Mouse (Mus musculus): Measurements from ENCODE around the gene Dctn2. TPM values are rescaled to one million over a fixed set of nuclear protein-coding genes. Genes with fewer than 3 reads are reported as not detected.

Gene Dctn2
- polyA plus RNA-seq, 1 experiment from 2014 or later = 320 TPM

GRCm38 (mm10) chr10:127265727-127266111 lies 449 bp upstream of the Dctn2 start:
- 28% methylated on average over 4 of the region's 4 CpGs for WGBS
- peak overlapping the region; percentile 91 for H3K27ac ChIP-seq (replicated peaks)
- peak overlapping the region; percentile 100; the same call in 1 of the 2 replicates for H3K9ac ChIP-seq (replicated peaks)
- peaks cover 60% of the 10 kb centered on the region for H3K4me1 ChIP-seq
- peak overlapping the region; percentile 100 for H3K4me3 ChIP-seq
- ATAC-seq (replicated peaks) = no peak
- H3K9me3 ChIP-seq = no peaks in the 10 kb centered on the region
- peaks cover 3% of the 10 kb centered on the region; the same call in 1 of the 2 replicates for H3K27me3 ChIP-seq
- H3K36me3 ChIP-seq = peaks cover 20% of the 10 kb centered on the region
- peak overlapping the region; percentile 85 for H3K4me2 ChIP-seq (replicated peaks)

GRCm38 (mm10) chr10:127267318-127267717 lies 1.1 kb downstream of the Dctn2 start:
- Histone ChIP-seq H3K4me3 (peak overlapping the region; percentile 100), H3K27me3 (peaks cover 3% of the 10 kb centered on the region; the same call in 1 of the 2 replicates)

DNA sequence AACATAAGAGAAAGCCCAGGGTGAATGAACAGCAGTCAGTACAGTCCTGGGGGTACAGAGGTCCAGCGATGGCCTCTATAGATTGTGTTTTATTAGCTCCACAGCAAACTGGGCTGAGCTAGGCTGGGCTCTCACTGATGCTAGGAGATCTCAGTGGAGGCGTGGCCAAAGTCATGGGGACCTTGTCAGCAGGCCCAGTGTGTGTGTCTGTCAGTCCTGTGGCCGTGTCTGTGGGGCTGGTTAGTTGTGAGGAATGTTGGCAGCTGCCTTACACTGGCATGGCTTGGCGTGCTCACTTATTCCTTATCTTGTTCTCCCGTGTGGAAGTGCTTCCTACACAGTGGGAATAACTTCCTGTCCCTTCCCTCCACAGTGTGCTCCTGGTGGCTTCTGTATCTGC lies 2.2 kb downstream of the Dctn2 start:
- Histone ChIP-seq H3K9ac (replicated peaks) (no peak overlapping the region), H3K27ac (replicated peaks) (no peak overlapping the region), H3K4me1 (peaks cover 40% of the 10 kb centered on the region), H3K4me2 (replicated peaks) (no peak overlapping the region), H3K4me3 (no peak overlapping the region), H3K9me3 (no peaks in the 10 kb centered on the region), H3K36me3 (peaks cover 45% of the 10 kb centered on the region), H3K27me3 (peaks cover 3% of the 10 kb centered on the region; the same call in 1 of the 2 replicates)
- no peak for ATAC-seq (replicated peaks)
- WGBS = 92% methylated on average over 5 of the region's 5 CpGs

More at GRCm38 (mm10) chr10:127267318-127267717, 1.1 kb downstream of the Dctn2 start:
- Histone ChIP-seq H3K9me3 (no peaks in the 10 kb centered on the region), H3K36me3 (peaks cover 34% of the 10 kb centered on the region), H3K9ac (replicated peaks) (peak overlapping the region; percentile 100), H3K27ac (replicated peaks) (peak overlapping the region; percentile 91), H3K4me1 (peaks cover 46% of the 10 kb centered on the region), H3K4me2 (replicated peaks) (peak overlapping the region; percentile 85)
- ATAC-seq (replicated peaks) = no peak
- WGBS = 70% methylated on average over 5 of the region's 5 CpGs

- Histone ChIP-seq H3K4me1 (peaks cover 37% of the 10 kb centered on the region), H3K4me3 (no peak overlapping the region), H3K27ac (replicated peaks) (no peak overlapping the region), H3K36me3 (peaks cover 46% of the 10 kb centered on the region), H3K9me3 (no peaks in the 10 kb centered on the region), H3K4me2 (replicated peaks) (no peak overlapping the region), H3K9ac (replicated peaks) (no peak overlapping the region), H3K27me3 (peaks cover 3% of the 10 kb centered on the region; the same call in 1 of the 2 replicates)
- no peak for ATAC-seq (replicated peaks)
- WGBS = 87% methylated on average over 12 of the region's 12 CpGs
Measured at GRCm38 (mm10) chr10:127269036-127269435, 2.9 kb downstream of the Dctn2 start.

DNA sequence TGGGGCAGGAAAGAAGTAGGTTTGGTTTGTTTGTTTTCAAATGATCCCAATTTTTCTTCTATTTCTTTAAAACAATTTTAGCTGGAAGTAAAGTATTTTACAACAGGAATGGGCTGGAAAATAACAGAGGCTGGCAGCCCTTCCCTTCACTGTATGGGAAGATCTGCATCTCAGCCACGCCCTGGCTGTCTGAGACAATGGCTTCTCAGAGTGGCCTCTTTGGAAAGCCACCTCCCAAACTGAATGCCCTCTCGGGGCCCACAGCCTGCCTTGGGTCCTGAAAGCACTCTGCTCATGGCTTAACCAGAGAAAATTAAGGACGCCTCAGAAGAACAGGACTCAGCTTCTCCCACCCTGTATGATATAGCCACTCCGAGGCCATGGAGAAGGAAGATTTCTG lies 3.7 kb downstream of the Dctn2 start:
- Histone ChIP-seq H3K4me3 (no peak overlapping the region), H3K4me1 (peaks cover 37% of the 10 kb centered on the region), H3K27me3 (no peaks in the 10 kb centered on the region), H3K27ac (replicated peaks) (no peak overlapping the region), H3K36me3 (peaks cover 54% of the 10 kb centered on the region), H3K4me2 (replicated peaks) (no peak overlapping the region), H3K9ac (replicated peaks) (no peak overlapping the region), H3K9me3 (no peaks in the 10 kb centered on the region)
- WGBS = 78% methylated on average over 4 of the region's 4 CpGs
- no peak for ATAC-seq (replicated peaks)

DNA sequence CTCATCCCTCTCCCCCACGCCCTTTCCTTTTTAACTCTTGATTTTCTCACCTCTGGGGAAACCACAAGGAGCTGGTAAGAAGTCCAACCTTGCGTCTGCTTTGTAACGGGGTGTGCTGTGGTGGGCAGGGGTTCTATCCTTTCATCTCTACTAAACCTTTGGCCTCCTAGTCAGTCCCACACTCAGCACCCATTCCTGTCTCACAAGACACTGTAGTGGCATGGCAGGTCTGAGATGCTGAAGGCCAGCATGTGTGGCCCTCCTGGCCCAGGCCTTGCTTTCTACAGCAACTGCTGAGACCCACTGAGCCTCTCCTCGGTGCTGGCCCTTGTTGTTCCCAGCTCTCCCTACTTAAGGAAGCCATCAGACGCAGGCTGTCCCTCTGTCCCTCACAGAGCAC lies 6.2 kb downstream of the Dctn2 start:
- Histone ChIP-seq H3K4me2 (replicated peaks) (no peak overlapping the region), H3K27me3 (no peaks in the 10 kb centered on the region), H3K4me1 (peaks cover 27% of the 10 kb centered on the region), H3K36me3 (peaks cover 78% of the 10 kb centered on the region), H3K9ac (replicated peaks) (no peak overlapping the region), H3K4me3 (no peak overlapping the region), H3K27ac (replicated peaks) (no peak overlapping the region), H3K9me3 (no peaks in the 10 kb centered on the region)
- no peak for ATAC-seq (replicated peaks)
- WGBS = 86% methylated on average over 5 of the region's 5 CpGs

GRCm38 (mm10) chr10:127274261-127275022 lies 8.3 kb downstream of the Dctn2 start:
- Histone ChIP-seq H3K4me2 (replicated peaks) (no peak overlapping the region), H3K4me1 (peaks cover 7% of the 10 kb centered on the region; the same call in 1 of the 2 replicates), H3K27me3 (no peaks in the 10 kb centered on the region), H3K9me3 (no peaks in the 10 kb centered on the region), H3K4me3 (no peak overlapping the region), H3K36me3 (peaks cover 86% of the 10 kb centered on the region), H3K9ac (replicated peaks) (no peak overlapping the region), H3K27ac (replicated peaks) (no peak overlapping the region)
- no peak for ATAC-seq (replicated peaks)
- WGBS = 88% methylated on average over 11 of the region's 11 CpGs

DNA sequence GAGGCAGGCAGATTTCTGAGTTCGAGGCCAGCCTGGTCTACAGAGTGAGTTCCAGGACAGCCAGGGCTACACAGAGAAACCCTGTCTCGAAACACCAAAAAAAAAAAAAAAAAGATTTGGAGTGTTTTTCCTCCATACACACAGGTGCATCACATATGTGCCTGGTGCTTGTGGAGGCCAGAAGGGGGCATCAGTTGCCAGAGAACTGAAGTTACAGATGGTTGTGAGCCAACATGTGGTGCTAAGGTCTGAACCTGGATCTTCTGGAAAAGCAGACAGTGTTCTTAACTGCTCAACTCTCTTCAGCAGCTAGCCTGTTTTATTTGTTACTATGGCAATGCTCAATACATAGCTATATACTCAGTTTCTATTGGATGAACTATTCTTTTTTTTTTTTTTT lies 13.6 kb downstream of the Dctn2 start:
- Histone ChIP-seq H3K9ac (replicated peaks) (no peak overlapping the region), H3K36me3 (peaks cover 95% of the 10 kb centered on the region), H3K27me3 (no peaks in the 10 kb centered on the region), H3K4me2 (replicated peaks) (no peak overlapping the region), H3K9me3 (no peaks in the 10 kb centered on the region), H3K27ac (replicated peaks) (no peak overlapping the region), H3K4me3 (no peak overlapping the region), H3K4me1 (no peaks in the 10 kb centered on the region)
- no peak for ATAC-seq (replicated peaks)
- WGBS = 93% methylated on average over 2 of the region's 2 CpGs

GRCm38 (mm10) chr10:127281316-127281715 lies 15.1 kb downstream of the Dctn2 start:
- H3K36me3 ChIP-seq = peaks cover 91% of the 10 kb centered on the region
- H3K27ac ChIP-seq (replicated peaks) = no peak overlapping the region
- no peak overlapping the region for H3K4me2 ChIP-seq (replicated peaks)
- H3K9me3 ChIP-seq = no peaks in the 10 kb centered on the region
- H3K4me3 ChIP-seq = no peak overlapping the region
- no peak overlapping the region for H3K9ac ChIP-seq (replicated peaks)
- H3K4me1 ChIP-seq = peaks cover 8% of the 10 kb centered on the region
- no peak for ATAC-seq (replicated peaks)
- WGBS = 83% methylated on average over 8 of the region's 8 CpGs
- H3K27me3 ChIP-seq = no peaks in the 10 kb centered on the region

DNA sequence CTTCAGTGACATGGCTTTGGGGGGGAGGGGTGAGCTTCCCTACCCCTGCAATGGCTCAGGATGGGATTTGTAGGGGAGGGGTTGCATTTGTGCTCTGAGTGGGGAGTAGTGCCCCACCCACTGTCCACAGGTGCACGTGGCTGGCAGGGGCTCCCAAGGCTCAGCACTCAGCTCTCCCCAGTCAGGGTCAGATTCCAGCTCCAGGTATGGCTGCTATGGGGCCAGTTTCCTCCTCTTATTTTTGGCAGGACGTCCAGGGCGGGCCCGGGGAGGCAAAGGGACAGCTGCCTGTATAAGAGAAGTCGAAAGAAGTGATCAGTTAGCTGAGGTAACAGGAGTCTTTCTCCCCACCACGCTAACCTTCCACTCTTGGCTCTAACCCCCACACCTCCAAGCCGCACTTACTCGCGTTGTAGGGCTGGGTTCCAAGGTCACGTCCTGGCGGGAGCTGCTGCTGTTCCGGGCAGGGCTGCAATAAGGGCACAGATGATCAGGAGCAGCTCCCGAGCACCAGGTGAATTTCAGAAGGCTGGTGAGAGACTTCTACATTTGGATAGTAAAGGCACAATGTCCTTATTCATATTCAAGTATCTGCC lies 16.6 kb downstream of the Dctn2 start:
- ATAC-seq (replicated peaks) = no peak
- no peak overlapping the region for H3K9ac ChIP-seq (replicated peaks)
- no peak overlapping the region for H3K4me3 ChIP-seq
- H3K36me3 ChIP-seq = peaks cover 80% of the 10 kb centered on the region
- 85% methylated on average over 13 of the region's 13 CpGs for WGBS
- no peaks in the 10 kb centered on the region for H3K9me3 ChIP-seq
- H3K4me2 ChIP-seq (replicated peaks) = no peak overlapping the region
- H3K27me3 ChIP-seq = no peaks in the 10 kb centered on the region
- no peak overlapping the region for H3K27ac ChIP-seq (replicated peaks)
- peaks cover 22% of the 10 kb centered on the region for H3K4me1 ChIP-seq

GRCm38 (mm10) chr10:127284105-127284622 lies 18.0 kb downstream of the Dctn2 start:
- 86% methylated on average over 7 of the region's 7 CpGs for WGBS

DNA sequence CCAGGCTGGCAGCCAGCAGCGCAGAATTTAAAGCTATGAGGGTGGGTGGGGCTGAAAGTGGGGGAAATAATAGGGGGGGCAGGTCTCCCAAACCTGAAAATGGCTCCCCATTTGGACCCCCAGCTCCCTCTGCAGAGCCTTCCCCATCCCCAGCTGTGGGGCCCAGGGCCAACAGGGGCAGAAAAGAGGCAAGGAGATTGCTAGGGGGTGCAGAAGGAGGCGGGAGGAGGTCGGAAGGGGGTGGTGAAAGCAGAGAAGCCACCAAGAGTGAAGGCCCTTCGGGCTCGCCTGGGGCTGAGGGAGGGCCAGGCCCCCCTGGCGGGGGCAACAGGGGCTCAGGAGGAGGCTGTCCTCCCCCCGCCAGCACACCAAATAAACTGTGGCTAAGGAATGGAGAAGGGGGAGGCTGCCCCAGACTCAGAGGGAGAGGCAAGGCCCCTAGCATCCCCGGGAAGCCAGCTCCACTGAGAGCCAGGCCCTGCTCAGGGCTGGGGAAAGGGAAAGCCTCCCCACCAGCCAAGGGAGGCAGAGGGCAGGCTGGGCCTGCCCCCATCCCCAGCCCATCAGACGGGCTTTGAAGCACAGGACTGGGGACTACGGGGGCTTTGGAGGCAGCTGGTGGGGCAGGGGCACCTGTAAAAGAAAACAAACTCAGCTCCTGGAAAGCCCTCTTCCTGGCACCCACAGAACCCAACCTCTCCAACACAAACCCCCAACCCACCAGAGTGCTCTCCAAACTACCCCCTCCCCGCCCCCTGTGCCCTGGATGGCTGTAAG lies 18.7 kb downstream of the Dctn2 start:
- ATAC-seq (replicated peaks) = no peak
- 73% methylated on average over 10 of the region's 11 CpGs for WGBS
- Histone ChIP-seq H3K36me3 (peaks cover 61% of the 10 kb centered on the region), H3K27me3 (no peaks in the 10 kb centered on the region), H3K4me2 (replicated peaks) (no peak overlapping the region), H3K9ac (replicated peaks) (no peak overlapping the region), H3K4me1 (peaks cover 35% of the 10 kb centered on the region), H3K4me3 (no peak overlapping the region), H3K27ac (replicated peaks) (no peak overlapping the region), H3K9me3 (no peaks in the 10 kb centered on the region)

More at GRCm38 (mm10) chr10:127284105-127284622, 18.0 kb downstream of the Dctn2 start:
- no peaks in the 10 kb centered on the region for H3K9me3 ChIP-seq
- H3K27ac ChIP-seq (replicated peaks) = no peak overlapping the region
- H3K4me3 ChIP-seq = no peak overlapping the region
- no peaks in the 10 kb centered on the region for H3K27me3 ChIP-seq
- peaks cover 27% of the 10 kb centered on the region for H3K4me1 ChIP-seq
- no peak for ATAC-seq (replicated peaks)
- H3K9ac ChIP-seq (replicated peaks) = no peak overlapping the region
- H3K4me2 ChIP-seq (replicated peaks) = no peak overlapping the region
- H3K36me3 ChIP-seq = peaks cover 67% of the 10 kb centered on the region

All from forebrain, embryonic 15.5 days (tissue).